Mouse (Mus musculus) c-Kit-positive CD71-positive TER-119-positive erythroid progenitor cells, embryonic 14.5 days (primary cell): ENCODE data around the gene Amer3.
"Not testable (repeated sequence)": the region's sequence is repeated elsewhere in the genome, so short reads cannot be mapped to it uniquely, and the experiment has no call there.

Source experiments
- DNase-seq: peaks from one replicate; pipeline ENCODE4 v3.0.0-alpha.2; 2013; ENCODE audit warnings: low spot score

Amer3 gene

GRCm38 (mm10) chr1:34578851-34579781 lies at the start of gene Amer3:
Gene Amer3 (plus strand): TSS chr1:34579657.
- peak; percentile 24 for DNase-seq

DNA sequence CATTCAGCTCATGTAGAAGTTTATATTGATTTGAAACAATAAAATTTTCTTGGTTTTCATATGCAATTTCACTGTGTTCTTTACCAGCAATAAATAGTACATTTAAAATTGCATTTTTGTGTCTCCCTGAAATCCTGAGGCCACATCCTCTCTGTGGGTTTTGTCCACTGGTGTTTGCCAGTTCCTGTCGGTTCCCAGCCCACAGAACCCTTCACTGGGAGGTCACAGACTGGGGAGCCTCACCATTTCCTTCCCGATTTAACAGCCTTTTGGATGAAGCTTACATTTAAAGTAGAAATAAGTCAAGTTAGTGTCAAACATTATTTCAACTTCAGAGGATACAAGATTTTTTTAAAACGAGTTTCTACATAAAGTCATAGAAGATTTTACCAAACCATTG lies 44.9 kb upstream of the Amer3 start:
- not testable (repeated sequence) for DNase-seq

- not testable (repeated sequence) for DNase-seq
Measured at GRCm38 (mm10) chr1:34535043-34535698, 44.3 kb upstream of the Amer3 start, which contains the start of gene Cfc1. Gene Cfc1 (plus strand): TSS chr1:34535648.

- no peak for DNase-seq
Measured at GRCm38 (mm10) chr1:34536291-34536766, 43.1 kb upstream of the Amer3 start.

DNA sequence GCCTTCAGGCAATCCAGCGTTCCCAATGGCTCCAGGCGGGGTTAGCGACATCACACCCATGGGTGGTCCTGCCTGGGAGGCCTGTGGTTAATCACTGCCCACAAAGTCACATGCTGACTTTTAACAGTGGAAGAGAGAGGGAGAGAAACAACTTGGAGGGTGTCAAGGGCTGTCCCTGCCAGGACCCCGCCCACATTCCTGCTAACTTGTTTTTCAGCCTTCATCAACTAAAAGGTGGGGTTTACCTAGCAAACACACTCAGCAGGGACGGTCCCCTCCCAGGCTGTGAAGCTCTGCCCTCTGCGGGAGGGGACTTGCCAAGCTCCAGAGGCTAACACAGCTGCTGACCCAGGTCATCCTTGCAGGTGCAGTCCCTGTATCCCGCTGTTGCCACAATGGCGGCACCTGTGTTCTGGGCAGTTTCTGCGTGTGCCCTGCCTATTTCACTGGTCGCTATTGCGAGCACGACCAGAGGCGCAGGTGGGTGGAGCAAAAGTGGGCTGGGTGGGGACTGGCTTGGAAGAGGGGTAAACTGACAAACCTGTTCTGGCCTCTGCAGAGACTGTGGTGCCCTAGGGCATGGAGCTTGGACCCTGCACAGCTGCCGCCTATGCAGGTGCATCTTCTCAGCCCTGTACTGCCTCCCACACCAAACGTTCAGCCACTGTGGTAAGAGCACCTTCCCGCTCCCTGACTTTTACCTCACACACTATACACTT lies 42.5 kb upstream of the Amer3 start:
- DNase-seq: no peak

GRCm38 (mm10) chr1:34547074-34547473 lies 32.4 kb upstream of the Amer3 start:
- DNase-seq: no peak

DNA sequence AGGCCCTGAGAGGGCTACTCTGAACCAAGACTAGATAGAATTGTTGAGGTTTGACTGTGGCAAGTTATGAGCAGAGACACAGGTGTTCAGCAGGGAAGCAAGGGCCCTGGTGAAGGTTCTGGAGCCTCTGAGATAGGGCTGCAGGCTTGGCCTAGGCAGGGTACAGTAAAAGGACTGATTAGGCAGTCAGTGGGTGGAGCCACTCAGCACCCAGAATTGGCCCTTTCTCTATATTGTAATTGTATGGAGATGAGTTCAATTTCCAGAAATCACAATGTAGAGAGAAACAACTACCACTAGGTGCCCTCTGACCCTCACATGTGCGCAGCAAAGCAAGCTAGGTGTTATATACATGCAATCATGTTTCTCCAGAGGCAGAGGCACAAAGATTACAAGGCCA lies 25.8 kb upstream of the Amer3 start:
- DNase-seq: no peak

DNA sequence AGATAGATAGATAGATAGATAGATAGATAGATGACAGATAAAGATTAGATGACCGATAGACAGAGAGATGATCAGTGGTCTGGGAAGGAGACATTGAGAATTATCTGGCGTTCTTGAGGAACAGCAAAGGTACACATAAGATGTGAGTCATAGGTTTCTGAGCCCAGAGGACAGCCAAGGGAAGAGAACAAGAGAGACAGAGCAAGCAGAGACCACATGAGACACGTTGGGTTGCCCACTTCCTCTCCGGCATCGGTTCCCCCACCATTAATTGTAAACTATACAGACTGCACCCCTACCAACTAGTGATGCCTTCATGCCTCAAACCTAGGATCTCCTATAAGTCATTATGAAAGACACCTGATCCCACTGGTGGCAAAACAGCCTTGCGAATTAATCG lies 25.2 kb upstream of the Amer3 start:
- no peak for DNase-seq

GRCm38 (mm10) chr1:34560843-34561242 lies 18.6 kb upstream of the Amer3 start, which contains the start of gene Prss40:
Gene Prss40 (minus strand): TSS chr1:34560943.
- DNase-seq: no peak

DNA sequence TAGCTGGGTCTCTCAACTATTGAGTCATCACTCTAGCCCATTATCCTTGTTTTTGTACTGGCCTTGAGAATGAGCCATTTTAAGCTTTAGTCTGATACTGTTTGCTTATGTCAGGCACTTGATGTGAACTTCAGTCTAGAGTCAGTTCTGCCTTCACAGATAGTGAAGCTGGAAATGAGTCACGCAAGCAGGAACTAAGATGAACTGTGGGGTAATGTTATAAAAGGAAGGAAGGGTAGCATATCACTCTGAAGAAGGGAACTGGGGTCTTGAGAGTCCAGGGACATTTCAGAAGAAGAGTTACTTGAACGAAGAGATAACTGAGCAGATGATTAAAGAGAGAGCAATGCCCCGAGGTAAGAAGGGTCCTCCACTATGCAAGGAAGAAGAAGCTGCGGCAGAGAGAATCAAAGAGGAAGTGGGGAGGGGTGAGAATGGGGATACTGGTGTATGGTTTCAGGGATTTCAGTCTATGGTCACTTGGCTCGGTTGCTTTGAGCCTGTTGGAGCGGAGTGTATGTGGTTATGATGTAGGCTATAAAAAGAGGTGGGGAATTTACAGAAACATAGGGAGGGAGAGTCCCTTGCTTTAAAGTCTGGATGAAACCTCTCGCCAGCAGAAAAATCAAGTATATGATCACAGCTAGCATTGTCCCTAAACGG lies 14.9 kb upstream of the Amer3 start:
- no peak for DNase-seq

GRCm38 (mm10) chr1:34568120-34568519 lies 11.3 kb upstream of the Amer3 start:
- no peak for DNase-seq

DNA sequence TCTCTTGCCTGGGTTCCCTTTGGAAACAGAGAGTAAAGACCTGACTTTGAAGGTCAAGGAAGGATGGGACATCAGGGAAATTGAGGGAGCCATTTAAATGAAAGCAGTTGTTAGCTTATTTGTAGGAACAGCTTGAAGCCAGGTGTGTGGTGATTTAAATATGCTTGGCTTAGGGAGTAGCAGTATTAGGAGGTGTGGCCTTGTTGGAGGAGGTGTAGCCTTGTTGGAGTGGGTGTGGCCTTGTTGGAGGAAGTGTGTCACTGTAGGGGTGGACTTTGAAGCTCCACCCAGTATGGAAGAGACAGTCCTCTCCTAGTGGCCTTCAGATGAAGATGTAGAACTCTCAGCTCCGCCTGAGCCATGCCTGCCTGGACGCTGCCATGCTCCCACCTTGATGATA lies 9.6 kb upstream of the Amer3 start:
- DNase-seq: no peak

DNA sequence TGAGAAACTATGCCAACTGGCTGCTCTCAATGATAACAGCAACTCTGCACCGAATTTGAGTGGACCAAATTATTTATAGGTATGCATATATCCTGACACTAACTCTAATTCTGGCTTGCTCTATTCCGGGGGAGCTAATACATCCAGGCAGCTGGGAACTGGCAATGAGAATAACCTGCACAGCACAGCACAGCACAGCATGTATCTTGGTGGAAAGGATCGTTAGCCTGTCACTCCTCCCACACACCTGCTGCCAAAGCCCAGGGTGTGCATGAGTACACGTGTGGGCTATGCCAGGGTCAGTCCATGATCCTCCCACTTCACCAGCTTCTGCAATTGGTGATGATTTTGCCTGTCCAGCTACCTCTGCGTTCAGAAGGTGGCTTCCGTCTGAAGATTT lies 8.0 kb upstream of the Amer3 start:
- no peak for DNase-seq

DNA sequence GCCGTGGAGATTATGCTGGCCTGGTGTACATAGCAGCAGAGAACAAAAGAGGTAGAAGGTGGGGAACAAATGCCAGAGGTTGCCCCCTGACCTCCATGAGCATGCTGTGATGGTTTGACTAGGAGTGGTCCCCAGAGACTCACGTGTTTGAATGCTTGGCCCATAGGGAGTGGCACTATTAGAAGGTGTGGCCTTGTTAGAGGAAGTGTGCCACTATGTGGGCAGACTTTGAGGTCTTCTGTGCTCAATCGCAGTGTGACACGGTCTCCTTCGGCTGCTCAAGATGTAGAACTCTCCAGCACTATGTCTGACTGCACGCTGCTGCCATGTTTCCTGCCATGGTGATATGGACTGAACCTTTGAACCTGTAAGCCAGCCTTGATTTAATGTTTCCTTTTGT lies 6.2 kb upstream of the Amer3 start:
- no peak for DNase-seq

- DNase-seq: no peak
Measured at GRCm38 (mm10) chr1:34579782-34580356, 412 bp downstream of the Amer3 start.

GRCm38 (mm10) chr1:34582218-34582617 lies 2.8 kb downstream of the Amer3 start:
- DNase-seq: no peak

DNA sequence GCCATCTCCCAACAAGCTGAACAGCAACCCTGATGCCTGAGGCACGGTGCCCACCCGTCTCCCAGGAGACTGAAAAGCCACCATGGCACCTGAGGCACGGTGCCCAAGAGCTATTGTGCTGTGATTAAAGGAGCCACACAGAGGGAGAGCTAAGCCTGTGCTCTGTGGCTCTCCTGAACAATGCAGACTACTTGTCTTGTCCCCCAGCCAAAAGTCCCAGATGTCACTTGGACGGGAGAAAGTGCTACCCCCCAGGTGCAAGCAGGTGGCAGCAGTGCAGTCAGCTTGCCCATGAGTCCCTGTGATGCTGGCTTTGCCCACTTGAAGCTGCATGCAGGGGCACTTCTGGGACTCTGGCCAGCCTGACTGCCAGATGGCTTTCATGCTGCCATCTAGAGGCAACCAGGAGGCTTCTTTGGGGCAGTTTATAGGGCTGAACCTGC lies 4.4 kb downstream of the Amer3 start:
- no peak for DNase-seq

DNA sequence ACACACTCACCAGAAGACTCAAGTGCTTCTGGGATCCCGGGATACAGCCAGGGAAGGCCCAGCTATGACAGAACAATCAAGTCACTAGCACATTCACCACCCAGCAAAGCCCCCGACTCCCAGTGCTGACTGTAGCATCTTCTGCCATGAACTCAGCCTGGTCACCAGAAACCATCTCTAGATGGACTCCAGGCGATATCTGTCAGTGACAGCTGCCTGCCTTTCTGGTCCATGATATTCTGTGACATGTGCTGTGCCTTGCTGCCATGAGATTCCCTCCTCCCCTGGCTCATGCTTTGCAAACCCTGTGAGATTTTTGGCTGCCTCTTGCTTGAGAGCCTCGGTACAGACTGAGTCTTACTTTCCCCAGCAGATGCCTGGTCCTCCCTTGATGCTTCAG lies 5.3 kb downstream of the Amer3 start:
- DNase-seq: no peak

GRCm38 (mm10) chr1:34587298-34588096 lies 8.0 kb downstream of the Amer3 start:
- DNase-seq: no peak

GRCm38 (mm10) chr1:34600000-34600399 lies 20.5 kb downstream of the Amer3 start:
- DNase-seq: no peak
